Mouse (Mus musculus) small intestine, adult 2 months (tissue): ENCODE data around the gene Gne.

ENCODE experiments used
- CTCF ChIP-seq: fragments of 200-500 bp; IDR thresholded peaks from 2 replicates; pipeline ENCODE4 v1.5.1; 2012; ENCODE audit warnings: low read depth, mild to moderate bottlenecking, control low read depth, inconsistent platforms, low read length, moderate library complexity, mixed read lengths; ENCODE audit not compliant: insufficient replicate concordance, insufficient read length; ENCODE audit errors: extremely low read depth
- POLR2A ChIP-seq: fragments of 200-500 bp; IDR thresholded peaks from 2 replicates; pipeline ENCODE4 v1.6.1; 2012; ENCODE audit warnings: low read depth, mild to moderate bottlenecking, control low read depth, inconsistent platforms, low read length, moderate library complexity

GRCm38 (mm10) chr4:44097576-44098335 is 13.8 kb upstream of the Gne start:
- TF ChIP-seq CTCF (no peak), POLR2A (no peak)
